Mouse (Mus musculus) splenic B cell, adult 2 months (primary cell): ENCODE data around the gene Rbm45.

Experiments used
- DNase-seq: peaks from one replicate; pipeline ENCODE4 v3.0.0-alpha.2; 2011; ENCODE audit warnings: low read depth, low spot score
- H3K27me3 ChIP-seq: 2 replicates; pipeline ENCODE4 v1.6.1; 2012; ENCODE audit warnings: mild to moderate bottlenecking, low read length, moderate library complexity, mixed read lengths; ENCODE audit not compliant: control insufficient read depth, poor library complexity, insufficient read depth, severe bottlenecking
- H3K36me3 ChIP-seq: 2 replicates; pipeline ENCODE4 v1.6.1; 2012; ENCODE audit warnings: mild to moderate bottlenecking, low read length, moderate library complexity, mixed read lengths; ENCODE audit not compliant: control insufficient read depth, poor library complexity, insufficient read depth, severe bottlenecking

Rbm45 gene

DNA sequence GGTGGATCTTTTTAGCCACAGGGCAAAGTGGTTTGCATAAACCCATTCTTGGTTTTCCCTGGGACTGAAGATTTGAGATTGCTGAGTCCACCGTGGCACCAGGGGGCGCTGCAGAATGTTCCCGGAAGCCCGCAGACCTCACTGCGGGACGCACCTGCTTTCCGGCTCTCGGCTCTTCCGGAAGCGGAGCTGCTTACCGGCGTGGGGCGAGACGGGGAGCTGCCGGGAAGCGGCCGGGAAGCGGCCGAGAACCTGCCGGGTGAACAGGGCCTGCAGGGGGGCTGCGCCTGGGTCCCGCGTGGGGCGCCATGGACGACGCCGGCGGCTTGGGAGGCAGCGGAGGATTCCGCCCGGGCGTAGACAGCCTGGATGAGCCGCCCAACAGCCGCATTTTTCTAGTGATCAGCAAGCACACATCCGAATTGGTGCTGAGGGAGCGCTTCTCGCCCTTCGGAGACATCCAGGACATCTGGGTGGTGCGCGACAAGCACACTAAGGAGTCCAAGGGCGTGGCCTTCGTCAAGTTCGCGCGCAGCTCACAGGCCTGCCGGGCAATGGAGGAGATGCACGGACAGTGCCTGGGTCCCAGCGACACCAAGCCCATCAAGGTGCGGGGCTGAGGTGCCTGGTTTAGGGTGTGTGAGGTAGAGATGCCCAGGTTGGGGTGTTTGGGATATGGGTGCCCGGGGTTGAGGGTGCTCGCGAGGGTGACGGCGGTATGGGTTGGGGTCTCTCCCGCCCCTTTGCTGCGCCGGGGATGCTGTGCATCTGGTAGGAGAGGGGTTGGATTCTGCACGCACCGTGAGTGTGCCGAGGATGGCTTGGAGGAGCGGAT lies at the start of gene Rbm45:
Gene Rbm45 (plus strand): TSS at position 164 of the 835 bp plus-strand sequence.
- H3K27me3 ChIP-seq: no peaks in the 10 kb centered on the region
- peak; percentile 91 for DNase-seq
- H3K36me3 ChIP-seq: peaks cover 7% of the 10 kb centered on the region; the same call in 1 of the 2 replicates

DNA sequence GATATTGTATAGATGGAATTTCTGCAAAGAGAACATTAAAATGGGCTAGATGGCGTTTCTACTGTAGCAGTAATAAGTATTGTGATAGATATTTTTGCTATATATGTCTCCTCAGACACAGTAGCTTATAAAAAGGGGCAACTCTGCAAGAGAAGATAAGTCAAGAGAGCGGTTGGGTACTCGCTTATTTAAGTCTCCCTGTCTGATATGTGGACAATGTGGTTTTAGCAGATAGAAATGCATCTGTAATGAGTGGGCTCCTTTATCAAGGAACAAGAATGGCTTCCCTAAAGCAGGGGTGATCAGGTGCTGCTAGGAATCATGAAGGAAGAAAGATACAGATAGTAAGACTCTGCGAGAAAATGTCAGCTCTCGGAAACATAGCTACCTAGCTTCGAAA lies 49.4 kb upstream of the Rbm45 start:
- H3K36me3 ChIP-seq: no peaks in the 10 kb centered on the region
- no peak for DNase-seq
- no peaks in the 10 kb centered on the region for H3K27me3 ChIP-seq

DNA sequence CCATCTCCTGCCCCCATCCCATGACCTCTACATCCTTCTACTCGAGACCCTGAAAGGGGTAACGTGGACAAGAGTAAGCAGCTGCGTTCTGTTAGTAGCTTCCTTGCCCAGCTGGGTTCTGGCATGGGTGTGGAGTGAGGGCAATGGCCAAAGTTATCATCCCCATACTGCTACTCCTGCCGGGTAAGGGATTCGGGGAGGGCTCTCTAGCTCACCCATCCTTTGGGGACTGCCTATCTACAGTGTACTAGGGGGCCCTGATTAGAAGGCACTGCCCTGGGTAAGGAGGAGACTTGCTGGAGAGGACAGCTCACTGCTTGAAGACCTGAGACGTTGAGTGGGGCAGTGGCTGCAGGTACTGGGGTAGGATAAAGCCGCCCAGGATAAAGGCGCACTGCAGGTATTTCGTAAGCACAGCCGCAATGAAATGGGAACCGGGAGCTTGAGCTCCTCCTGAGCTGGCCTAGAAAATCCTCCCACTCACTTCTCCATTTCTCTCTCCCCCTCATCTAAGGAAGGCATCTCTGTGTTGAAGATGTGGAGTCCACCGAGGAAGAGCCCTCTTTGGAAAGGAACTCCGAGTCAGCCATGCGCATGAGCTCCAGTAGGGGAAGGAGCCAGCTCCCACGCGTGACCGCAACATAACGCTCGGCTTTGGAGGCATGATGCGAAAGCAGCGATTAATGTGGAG lies 46.5 kb upstream of the Rbm45 start:
- Histone ChIP-seq H3K36me3 (no peaks in the 10 kb centered on the region), H3K27me3 (no peaks in the 10 kb centered on the region; the same call in 1 of the 2 replicates)
- DNase-seq: no peak

DNA sequence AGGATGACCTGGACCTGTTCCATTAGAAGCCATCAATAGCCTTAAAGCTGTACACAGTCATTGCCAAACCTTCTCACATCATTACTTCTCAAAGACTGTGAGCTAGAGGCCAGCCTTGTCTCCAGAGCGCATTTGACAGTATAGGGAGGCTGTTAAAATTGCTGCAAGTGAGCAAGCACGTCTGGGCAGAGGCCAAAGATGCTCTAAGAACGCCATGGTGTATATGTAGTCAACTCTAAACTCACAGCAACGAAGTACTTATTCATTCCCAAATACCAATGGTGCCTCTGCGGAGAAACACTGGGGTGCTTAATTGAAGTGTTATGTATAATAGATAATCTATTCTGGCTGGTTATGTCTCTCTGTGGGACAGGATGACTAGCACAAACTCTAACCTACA lies 45.3 kb upstream of the Rbm45 start:
- Histone ChIP-seq H3K36me3 (no peaks in the 10 kb centered on the region), H3K27me3 (no peaks in the 10 kb centered on the region; the same call in 1 of the 2 replicates)
- no peak for DNase-seq

DNA sequence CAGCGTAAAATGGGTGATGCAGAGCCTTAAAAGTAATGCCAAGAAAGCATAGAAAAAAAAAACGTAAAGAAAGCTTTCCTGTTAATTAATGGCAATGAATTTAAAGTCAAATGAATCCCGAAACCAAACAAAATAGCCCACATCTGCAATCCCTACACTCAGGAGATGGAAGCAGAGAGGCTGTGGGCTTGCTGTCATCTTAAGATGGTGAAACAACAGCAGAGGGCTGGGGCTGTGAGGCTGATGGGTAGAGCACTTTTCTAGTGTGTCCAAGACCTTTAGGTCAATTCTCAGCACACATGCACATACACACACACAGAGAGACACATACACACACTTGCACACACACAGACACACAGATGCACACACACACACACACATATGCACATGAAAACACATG lies 43.6 kb upstream of the Rbm45 start:
- Histone ChIP-seq H3K36me3 (no peaks in the 10 kb centered on the region), H3K27me3 (no peaks in the 10 kb centered on the region; the same call in 1 of the 2 replicates)
- no peak for DNase-seq

DNA sequence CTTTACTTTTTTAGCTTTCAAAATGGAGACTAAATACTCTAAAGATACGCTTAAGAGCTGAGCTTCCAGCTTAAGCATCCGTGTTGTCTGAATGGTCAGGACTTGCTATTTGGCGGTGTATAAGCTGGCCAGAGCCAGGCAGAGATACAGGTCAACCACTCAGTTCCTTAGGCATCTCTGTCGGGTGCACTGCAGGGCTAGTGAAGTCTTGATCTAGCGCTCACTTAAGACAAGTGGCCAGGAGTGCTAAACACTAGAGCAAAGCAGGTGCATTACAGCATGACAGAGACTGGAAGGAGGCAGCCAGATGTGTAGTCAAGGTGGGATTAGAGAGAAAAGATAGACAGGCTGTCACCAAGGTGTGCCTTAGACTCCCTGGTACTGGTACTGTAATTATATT lies 39.7 kb upstream of the Rbm45 start:
- no peaks in the 10 kb centered on the region; the same call in 1 of the 2 replicates for H3K27me3 ChIP-seq
- DNase-seq: no peak
- H3K36me3 ChIP-seq: no peaks in the 10 kb centered on the region

DNA sequence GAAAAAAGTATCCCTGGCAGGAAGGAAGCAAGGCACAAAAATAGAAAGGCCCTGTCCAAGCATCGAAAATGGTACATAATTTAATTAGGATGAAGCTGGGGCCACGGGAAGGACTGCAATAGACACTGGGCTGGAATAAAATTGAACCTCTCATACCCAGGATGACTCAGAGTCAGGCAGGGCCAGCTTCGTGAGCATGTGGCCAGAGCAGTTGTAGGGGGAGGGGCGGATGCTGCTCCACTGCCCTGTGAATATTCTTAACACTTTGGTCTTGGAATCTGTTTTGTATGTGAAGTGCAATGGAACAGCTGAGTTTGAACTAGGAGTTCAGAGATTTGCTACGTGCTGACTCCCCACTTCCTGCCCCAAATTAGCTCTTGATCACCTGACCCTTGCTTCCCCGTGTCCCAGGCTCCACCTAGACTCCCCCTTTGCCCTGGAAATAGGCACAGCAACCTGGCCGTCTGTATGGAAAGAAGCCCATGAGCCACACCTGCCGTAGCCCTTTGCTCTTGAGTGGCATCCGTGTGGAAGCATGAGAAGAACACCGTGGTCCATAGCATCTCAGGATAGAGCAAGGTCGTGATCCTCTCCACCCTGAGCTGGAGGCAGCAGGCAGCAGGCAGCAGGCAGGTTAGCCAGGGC lies 37.5 kb upstream of the Rbm45 start:
- no peaks in the 10 kb centered on the region for H3K36me3 ChIP-seq
- H3K27me3 ChIP-seq: no peaks in the 10 kb centered on the region; the same call in none of the 2 replicates
- DNase-seq: no peak

DNA sequence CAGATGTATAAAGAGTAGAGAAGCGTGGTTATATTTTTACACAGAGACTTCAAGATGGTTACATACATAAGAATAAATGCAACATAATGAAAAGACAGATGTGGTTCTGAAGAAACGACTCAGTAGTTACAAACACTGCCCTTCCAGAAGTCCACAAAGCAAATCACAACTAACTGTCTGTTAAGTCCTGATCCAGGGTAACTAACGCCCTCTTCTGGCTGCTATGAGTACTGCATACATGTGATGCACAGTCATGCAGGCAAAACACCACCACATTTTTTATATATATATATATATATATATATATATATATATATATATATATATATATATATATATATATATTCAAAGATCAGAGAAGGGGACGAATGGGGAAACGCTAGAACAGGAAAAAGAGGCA lies 35.2 kb upstream of the Rbm45 start:
- Histone ChIP-seq H3K36me3 (no peaks in the 10 kb centered on the region), H3K27me3 (no peaks in the 10 kb centered on the region; the same call in 1 of the 2 replicates)
- DNase-seq: no peak

DNA sequence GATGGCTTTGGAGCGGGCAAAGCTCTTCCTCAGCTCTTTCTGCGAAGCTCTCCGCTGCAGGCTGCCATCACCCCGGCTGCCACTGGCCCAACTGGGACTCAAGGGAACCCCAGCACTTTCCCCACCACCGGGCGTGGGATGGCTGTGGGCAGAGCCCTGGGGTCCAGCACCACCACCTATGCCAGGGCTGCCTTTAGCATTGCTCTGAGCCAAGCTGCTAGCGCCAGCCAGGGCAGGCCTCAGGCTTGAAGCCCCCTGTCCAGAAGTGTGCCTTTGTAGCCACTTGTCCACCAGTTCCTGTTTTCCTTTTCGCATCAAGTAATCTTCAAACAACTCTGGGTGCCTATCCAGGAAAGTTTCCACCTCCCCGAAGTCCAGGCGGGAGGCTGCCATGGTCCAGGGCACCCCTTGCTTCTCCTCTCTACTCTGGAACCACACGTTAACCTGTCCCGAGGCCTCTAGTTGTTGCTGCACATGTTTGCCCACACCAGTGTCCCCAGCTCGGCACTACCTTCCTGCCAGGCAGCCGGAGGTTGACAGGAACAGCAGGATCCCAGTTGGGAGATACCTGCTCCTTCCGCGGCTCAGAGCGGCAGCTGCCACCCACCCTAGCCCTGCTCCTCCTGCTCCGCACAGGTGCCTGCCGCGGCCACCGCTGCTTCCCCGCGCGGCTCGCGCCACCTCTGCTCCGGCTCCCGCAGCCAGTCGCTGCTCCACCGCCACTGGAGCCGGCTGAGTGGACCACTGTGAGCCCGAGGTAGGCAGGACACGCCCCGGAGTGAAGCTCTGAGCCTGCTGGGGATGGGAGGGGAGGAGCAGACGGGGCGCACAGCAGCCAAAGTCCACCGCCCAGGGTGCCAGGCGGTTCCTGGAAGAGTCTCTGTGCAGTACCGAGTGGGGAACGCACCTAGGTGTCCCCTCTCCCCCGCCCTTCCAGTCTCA lies 31.3 kb upstream of the Rbm45 start, which contains the start of gene Pde11a:
Gene Pde11a (minus strand): TSS at position 560 of the 942 bp plus-strand sequence.
- no peak for DNase-seq
- Histone ChIP-seq H3K27me3 (no peaks in the 10 kb centered on the region; the same call in 1 of the 2 replicates), H3K36me3 (no peaks in the 10 kb centered on the region)

DNA sequence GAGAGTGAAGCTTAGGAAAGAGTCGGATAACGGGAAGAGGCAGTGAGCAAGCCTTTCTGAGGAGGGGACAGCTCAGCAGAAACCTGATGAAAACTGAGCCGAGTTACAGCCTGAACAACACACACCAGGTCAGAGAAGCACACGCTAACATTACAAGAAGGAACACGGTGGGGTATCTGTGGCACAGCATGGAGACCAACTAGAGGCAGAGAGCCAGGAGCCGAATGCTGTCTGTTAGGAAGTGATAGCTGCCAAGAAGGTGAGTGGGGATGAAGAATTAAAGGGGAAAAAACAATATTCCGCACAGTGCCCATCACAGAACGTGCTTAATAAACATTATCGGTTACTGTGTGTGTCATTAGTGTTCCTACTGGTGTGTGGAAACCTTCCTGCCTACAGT lies 27.6 kb upstream of the Rbm45 start:
- H3K27me3 ChIP-seq: no peaks in the 10 kb centered on the region
- no peaks in the 10 kb centered on the region for H3K36me3 ChIP-seq
- DNase-seq: no peak

DNA sequence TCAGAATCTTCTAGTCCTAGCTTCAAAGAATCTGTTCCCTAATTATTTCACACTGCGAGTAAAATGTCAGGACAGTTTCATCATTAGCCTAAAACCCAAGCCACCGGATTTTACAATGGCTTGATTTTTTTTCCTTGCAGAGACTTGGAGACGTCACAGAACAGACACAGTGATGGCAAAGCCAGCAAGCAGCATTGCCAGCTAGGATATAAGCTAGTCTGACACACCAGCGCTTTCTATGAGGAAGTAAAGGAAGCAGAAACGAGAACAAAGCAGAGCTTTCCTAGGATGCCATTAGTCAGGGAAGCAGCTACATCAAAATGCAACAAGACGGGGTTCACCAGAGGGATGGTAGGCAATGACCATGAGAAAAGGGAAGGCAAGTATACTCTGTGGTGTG lies 21.9 kb upstream of the Rbm45 start:
- Histone ChIP-seq H3K27me3 (no peaks in the 10 kb centered on the region), H3K36me3 (no peaks in the 10 kb centered on the region)
- DNase-seq: no peak

DNA sequence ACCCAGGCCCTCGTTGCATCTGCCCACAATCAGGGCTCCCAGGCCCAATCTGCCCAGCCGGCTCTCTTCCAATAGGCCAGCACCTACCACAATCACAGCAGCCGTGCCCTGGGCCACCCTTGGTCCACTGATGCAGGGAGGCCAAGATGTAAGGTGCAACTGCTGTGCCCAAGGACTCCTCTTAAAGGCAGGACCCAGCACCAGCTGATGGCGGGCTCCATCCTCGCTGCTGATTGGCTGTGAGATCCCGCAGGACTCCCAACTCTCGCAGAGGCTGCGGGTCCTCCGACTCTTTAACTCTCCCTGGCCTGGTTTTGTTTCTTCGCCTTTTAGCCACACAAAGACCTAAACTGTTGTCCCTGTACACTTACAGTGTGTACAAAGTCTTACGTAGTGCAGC lies 9.6 kb upstream of the Rbm45 start, which contains the start of gene Cyct:
Gene Cyct (minus strand): TSS at position 225 of the 400 bp plus-strand sequence.
- no peak for DNase-seq
- no peaks in the 10 kb centered on the region for H3K27me3 ChIP-seq
- H3K36me3 ChIP-seq: no peaks in the 10 kb centered on the region

DNA sequence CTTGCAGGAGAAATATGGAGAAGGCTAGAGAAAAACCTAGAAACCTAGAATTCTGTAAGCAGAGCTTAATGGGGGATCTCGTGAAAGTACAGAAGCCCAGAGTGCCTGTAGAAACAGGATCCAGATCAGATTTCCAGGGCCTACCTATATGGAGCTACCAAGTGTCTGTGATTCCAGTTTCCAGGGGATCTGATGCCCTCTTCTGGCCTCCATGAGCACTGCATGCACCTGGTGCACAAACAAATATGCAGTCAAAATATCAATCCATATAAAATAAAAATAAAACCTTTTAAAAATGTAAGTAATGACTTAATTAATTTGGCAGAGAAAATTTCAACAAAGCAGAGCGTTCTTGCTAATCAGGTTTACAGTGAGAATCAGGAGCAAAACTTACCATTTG lies 7.7 kb upstream of the Rbm45 start:
- no peak for DNase-seq
- H3K36me3 ChIP-seq: no peaks in the 10 kb centered on the region
- no peaks in the 10 kb centered on the region for H3K27me3 ChIP-seq

DNA sequence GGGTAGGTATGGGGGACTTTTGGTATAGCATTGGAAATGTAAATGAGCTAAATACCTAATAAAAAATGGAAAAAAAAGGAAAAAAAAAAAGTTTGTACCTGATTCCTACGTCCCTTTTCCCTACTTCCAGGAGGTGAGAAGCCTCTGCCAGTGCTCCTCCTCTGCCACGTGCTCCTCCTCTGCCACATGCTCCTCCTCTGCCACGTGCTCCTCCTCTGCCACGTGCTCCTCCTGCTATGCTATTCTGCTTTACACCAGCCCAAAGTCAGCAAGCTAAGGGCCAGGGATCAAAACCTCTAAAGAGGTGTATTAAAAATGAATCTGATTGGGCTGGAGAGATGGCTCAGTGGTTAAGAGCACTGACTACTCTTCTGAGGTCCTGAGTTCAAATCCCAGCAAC lies 4.0 kb upstream of the Rbm45 start:
- Histone ChIP-seq H3K27me3 (no peaks in the 10 kb centered on the region), H3K36me3 (no peaks in the 10 kb centered on the region)
- no peak for DNase-seq
